Mouse (Mus musculus) C2C12 (cell line): ENCODE measurements at regions not wholly inside any gene's neighbourhood (a gene's known extent, or its start where the extent isn't known, plus 50 kb on each side); places are given as distances from the start of the nearest gene placed in this dataset.

Experiments used
- H3K27me3 ChIP-seq: one replicate; pipeline ENCODE4 v1.6.1; 2011; ENCODE audit not compliant: control insufficient read depth, insufficient read depth, insufficient read length
- H3K36me3 ChIP-seq: one replicate; pipeline ENCODE4 v1.6.1; 2011; ENCODE audit not compliant: control insufficient read depth, insufficient read depth
- H3K4me3 ChIP-seq: one replicate; pipeline ENCODE4 v1.5.1; 2011; ENCODE audit warnings: mild to moderate bottlenecking, control low read depth; ENCODE audit not compliant: poor library complexity, insufficient read depth, severe bottlenecking
- H3K79me2 ChIP-seq: one replicate; pipeline ENCODE4 v1.6.1; 2011; ENCODE audit not compliant: control insufficient read depth, insufficient read depth
- H3K79me3 ChIP-seq: one replicate; pipeline ENCODE4 v1.6.1; 2011; ENCODE audit warnings: low read depth, control low read depth
- H3ac ChIP-seq: one replicate; pipeline ENCODE3; 2011; ENCODE audit warnings: low read depth; ENCODE audit not compliant: control insufficient read depth, insufficient read length
- CEBPB ChIP-seq: IDR thresholded peaks from one replicate; pipeline ENCODE4 v1.6.1; 2011; ENCODE audit warnings: low read depth, mild to moderate bottlenecking, control low read depth, moderate library complexity
- CTCF ChIP-seq: IDR thresholded peaks from one replicate; pipeline ENCODE4 v1.5.1; 2011; ENCODE audit not compliant: control insufficient read depth, insufficient read depth, insufficient read length
- FOSL1 ChIP-seq: IDR thresholded peaks from one replicate; pipeline ENCODE4 v1.8.0; 2011; ENCODE audit warnings: mild to moderate bottlenecking, low read length; ENCODE audit not compliant: poor library complexity, insufficient read depth, severe bottlenecking
- MAX ChIP-seq: IDR thresholded peaks from one replicate; pipeline ENCODE4 v1.6.1; 2011; ENCODE audit warnings: mild to moderate bottlenecking, control low read depth
- MYOD1 ChIP-seq: IDR thresholded peaks from one replicate; pipeline ENCODE4 v1.6.1; 2011; ENCODE audit warnings: low read depth; ENCODE audit not compliant: control insufficient read depth, insufficient read length
- MYOG ChIP-seq: IDR thresholded peaks from one replicate; pipeline ENCODE4 v1.6.1; 2011; ENCODE audit not compliant: control insufficient read depth, insufficient read length; ENCODE audit errors: extremely low read depth
- USF1 ChIP-seq: IDR thresholded peaks from one replicate; pipeline ENCODE4 v1.6.1; 2011; ENCODE audit warnings: low read depth, mild to moderate bottlenecking, control low read depth, moderate library complexity

DNA sequence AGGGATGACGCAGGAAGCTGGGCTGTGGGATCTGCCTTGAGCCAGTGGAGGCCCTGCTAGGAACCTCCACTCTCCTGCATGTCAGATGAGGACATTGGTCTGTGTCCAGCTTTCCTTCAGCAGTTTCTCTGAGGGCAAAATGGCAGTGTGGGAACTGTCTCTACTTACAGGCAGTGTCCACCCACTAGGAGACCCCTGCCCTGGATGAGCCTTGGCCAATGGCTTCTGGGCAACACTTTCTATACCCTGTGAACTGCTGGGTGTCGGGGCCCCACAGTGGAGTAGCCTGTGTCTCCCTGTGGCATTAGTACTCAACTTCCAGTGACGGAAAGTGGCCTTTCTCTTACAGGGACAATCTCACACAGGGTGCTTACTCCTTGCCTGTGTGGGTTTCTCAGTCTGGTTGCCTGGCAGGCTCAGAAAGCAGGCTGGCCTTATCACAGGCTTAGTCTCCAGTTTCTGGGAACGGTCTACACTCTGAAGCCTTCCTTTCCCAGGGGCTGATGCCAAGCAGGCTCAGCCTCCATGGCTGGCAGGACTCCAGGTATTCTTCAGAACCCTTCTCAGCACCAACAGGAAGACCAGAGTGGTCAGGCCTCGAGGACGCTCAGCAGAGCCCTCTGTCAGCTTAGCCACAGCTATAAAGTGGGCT, 378.8 kb downstream of the Rps24 start:
- Histone ChIP-seq H3K4me3 (no peak overlapping the region), H3K79me2 (no peaks in the 10 kb centered on the region), H3ac (no peak overlapping the region), H3K79me3 (no peaks in the 10 kb centered on the region), H3K27me3 (peaks cover 42% of the 10 kb centered on the region), H3K36me3 (no peaks in the 10 kb centered on the region)
- TF ChIP-seq USF1: no peak
- TF ChIP-seq MAX: no peak
- no peak for TF ChIP-seq MYOG
- TF ChIP-seq FOSL1: no peak
- no peak for TF ChIP-seq CEBPB

DNA sequence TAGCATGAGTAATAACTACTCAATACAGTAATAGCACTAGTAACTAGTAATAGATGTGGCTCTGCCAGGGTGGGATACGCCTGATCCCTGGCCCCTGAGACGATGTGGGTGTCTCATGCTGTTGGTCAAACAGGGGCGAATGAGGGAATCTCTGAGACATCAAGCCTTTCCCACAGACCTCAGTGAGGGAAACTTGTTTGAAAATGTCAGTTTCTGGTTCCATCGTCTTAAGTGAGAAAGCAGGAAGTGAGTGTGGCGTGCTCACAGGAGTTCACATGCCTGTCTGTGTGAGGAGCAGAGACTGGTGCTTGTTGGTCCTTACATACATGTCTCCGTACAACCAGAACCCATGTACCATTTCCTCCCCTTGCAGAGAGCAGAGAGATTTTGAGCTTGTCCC, 380.9 kb downstream of the Rps24 start:
- no peak overlapping the region for H3ac ChIP-seq
- no peak overlapping the region for H3K4me3 ChIP-seq
- H3K27me3 ChIP-seq: peaks cover 48% of the 10 kb centered on the region
- TF ChIP-seq CTCF (no peak), FOSL1 (no peak), MYOD1 (no peak), MYOG (no peak), CEBPB (no peak)
- H3K36me3 ChIP-seq: no peaks in the 10 kb centered on the region
- no peaks in the 10 kb centered on the region for H3K79me2 ChIP-seq
- H3K79me3 ChIP-seq: no peaks in the 10 kb centered on the region

DNA sequence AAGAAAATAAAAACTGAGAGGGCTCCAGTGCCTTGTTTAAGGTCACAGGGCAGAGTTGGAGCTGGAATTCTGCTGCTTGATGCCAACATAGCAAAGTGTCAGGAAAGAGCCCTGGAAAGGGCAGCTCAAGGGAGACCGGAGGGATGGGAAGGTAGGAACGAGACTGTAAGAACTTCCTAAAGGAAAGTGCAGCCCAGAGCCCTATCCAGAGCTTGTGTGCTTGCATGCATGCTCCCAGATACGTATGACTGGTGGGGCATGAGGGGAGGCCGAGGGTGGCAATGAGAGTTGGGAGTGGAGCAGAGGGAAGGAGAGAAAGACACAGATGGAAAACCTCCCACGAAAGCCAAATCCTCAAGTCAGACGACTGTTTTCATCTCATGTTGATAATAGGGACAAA, 381.8 kb downstream of the Rps24 start:
- no peaks in the 10 kb centered on the region for H3K79me2 ChIP-seq
- no peak overlapping the region for H3K4me3 ChIP-seq
- TF ChIP-seq MYOG (no peak), FOSL1 (no peak), CEBPB (no peak), USF1 (no peak), CTCF (no peak), MYOD1 (no peak), MAX (no peak)
- H3K79me3 ChIP-seq: no peaks in the 10 kb centered on the region
- H3K27me3 ChIP-seq: peaks cover 41% of the 10 kb centered on the region
- H3K36me3 ChIP-seq: no peaks in the 10 kb centered on the region
- H3ac ChIP-seq: no peak overlapping the region

DNA sequence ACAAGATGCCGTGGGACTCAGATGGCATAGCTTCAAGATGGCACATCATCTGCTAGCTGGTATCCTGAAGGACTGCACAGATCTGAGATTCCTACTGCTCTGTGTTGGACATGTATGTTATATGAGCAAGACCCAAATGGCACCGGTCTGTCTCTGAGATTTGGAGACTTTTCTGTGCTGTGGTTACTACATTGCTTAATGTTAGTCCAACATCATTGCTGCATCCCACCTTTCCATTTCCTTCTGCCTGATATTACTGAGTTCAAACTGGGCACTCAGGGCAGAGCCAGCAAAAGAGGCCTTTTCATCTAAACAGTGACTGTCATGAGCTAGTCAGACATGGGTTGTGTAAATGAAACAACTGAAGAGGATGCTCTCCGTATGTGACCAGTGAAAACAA, 383.3 kb downstream of the Rps24 start:
- Histone ChIP-seq H3ac (no peak overlapping the region), H3K4me3 (no peak overlapping the region), H3K27me3 (peaks cover 34% of the 10 kb centered on the region), H3K79me2 (no peaks in the 10 kb centered on the region), H3K36me3 (no peaks in the 10 kb centered on the region), H3K79me3 (no peaks in the 10 kb centered on the region)
- TF ChIP-seq USF1: no peak
- no peak for TF ChIP-seq MYOD1
- no peak for TF ChIP-seq MYOG
- no peak for TF ChIP-seq CTCF
- TF ChIP-seq MAX: no peak
- TF ChIP-seq FOSL1: no peak

DNA sequence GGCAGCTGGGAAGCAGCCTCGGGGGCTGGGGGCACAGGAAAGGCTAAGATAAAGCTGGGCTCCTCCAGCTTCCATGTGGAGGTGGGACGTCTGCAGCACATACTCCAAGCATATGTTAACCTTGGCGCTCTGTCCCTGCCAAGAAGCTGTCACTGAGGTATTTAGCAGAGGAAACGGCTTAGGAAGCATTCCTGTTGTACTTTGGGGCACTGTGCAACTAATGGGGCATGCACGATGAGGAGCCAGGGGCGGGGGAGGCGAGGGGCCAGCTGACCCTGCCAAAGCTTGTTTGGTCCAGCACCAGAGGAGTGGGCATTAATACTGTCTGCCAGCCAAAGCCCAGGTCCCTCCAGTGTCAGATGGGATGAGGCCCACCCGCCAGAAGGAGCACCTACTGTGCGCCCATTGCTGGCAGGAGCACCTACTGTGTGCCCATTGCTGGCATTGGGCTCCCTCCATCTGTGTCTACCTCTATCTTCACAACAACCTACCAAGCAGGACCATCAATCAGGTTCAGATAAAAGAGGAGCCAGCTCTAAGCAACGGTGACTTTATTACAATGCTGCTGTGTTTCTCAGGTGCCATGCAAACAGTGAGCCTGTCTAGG, 384.6 kb downstream of the Rps24 start:
- Histone ChIP-seq H3K79me2 (no peaks in the 10 kb centered on the region), H3K4me3 (no peak overlapping the region), H3K79me3 (no peaks in the 10 kb centered on the region), H3K27me3 (peaks cover 30% of the 10 kb centered on the region), H3ac (no peak overlapping the region), H3K36me3 (no peaks in the 10 kb centered on the region)
- no peak for TF ChIP-seq USF1
- TF ChIP-seq CTCF: no peak
- TF ChIP-seq MAX: no peak
- no peak for TF ChIP-seq MYOD1
- TF ChIP-seq FOSL1: no peak
- no peak for TF ChIP-seq MYOG
- TF ChIP-seq CEBPB: no peak

DNA sequence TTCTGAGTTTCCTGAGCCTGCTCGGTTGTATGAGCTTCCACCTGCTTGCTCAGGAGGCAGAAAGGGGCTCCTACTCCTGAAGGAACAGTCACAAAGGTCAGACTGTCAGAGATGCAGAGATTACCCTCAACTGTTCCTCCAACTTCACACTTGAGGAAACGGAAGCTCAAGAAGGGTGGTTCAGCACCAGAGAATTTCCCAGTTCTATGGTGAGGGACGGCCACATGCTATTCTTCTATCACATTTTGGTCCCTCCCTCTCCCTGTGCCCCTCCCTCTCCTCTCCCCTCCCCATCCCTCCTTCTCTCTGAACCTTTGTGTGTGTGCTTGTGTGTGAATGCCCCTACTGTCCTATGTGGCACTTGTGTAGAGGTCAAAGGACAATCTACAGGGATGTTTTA, 386.0 kb downstream of the Rps24 start:
- Histone ChIP-seq H3K4me3 (no peak overlapping the region), H3K36me3 (no peaks in the 10 kb centered on the region), H3K79me2 (no peaks in the 10 kb centered on the region), H3K79me3 (no peaks in the 10 kb centered on the region), H3ac (no peak overlapping the region), H3K27me3 (peaks cover 30% of the 10 kb centered on the region)
- no peak for TF ChIP-seq MYOD1
- TF ChIP-seq MAX: no peak
- TF ChIP-seq MYOG: no peak
- no peak for TF ChIP-seq CTCF
- TF ChIP-seq CEBPB: no peak
- TF ChIP-seq FOSL1: no peak
- no peak for TF ChIP-seq USF1
